Mouse (Mus musculus) thymus, adult 2 months (tissue): ENCODE data around the gene Il1rl2. TPM values are rescaled to one million over a fixed set of nuclear protein-coding genes. Genes with fewer than 3 reads are reported as not detected.

ENCODE experiments used
- DNase-seq: peaks from one replicate; pipeline ENCODE4 v3.0.0; 2021
- H3K27ac ChIP-seq: fragments of 200-500 bp; 2 replicates; pipeline ENCODE4 v1.5.1; 2012; ENCODE audit warnings: low read length, control low read depth; ENCODE audit not compliant: control insufficient read depth, insufficient read depth
- H3K27me3 ChIP-seq: fragments of 200-500 bp; 2 replicates; pipeline ENCODE4 v1.6.1; 2012; ENCODE audit warnings: mild to moderate bottlenecking, low read length, moderate library complexity, mixed read lengths; ENCODE audit not compliant: control insufficient read depth, insufficient read depth
- H3K36me3 ChIP-seq: fragments of 200-500 bp; 2 replicates; pipeline ENCODE4 v1.6.1; 2012; ENCODE audit warnings: mild to moderate bottlenecking, low read length, moderate library complexity; ENCODE audit not compliant: control insufficient read depth, insufficient read depth
- H3K4me1 ChIP-seq: fragments of 200-500 bp; replicated peaks from 2 replicates; pipeline ENCODE4 v1.6.1; 2012; ENCODE audit warnings: low read length; ENCODE audit not compliant: control insufficient read depth, insufficient read depth
- H3K4me3 ChIP-seq: fragments of 200-500 bp; 2 replicates; pipeline ENCODE4 v1.5.1; 2012; ENCODE audit warnings: mild to moderate bottlenecking, low read length, control low read depth, moderate library complexity; ENCODE audit not compliant: control insufficient read depth, insufficient read depth
- CTCF ChIP-seq: fragments of 200-500 bp; IDR thresholded peaks from 2 replicates; pipeline ENCODE4 v1.5.1; 2012; ENCODE audit warnings: mild to moderate bottlenecking, control low read depth, low read length, moderate library complexity, borderline replicate concordance; ENCODE audit not compliant: control insufficient read depth, poor library complexity, insufficient read depth; ENCODE audit errors: extremely low read depth
- POLR2A ChIP-seq: fragments of 200-500 bp; IDR thresholded peaks from 2 replicates; pipeline ENCODE4 v1.6.1; 2012; ENCODE audit warnings: mild to moderate bottlenecking, low read length, control low read depth, moderate library complexity; ENCODE audit not compliant: control insufficient read depth, poor library complexity, insufficient read depth; ENCODE audit errors: extremely low read depth
- WGBS: fragments of 180-500 bp; shearing (Covaris S2); methylation state at CpG from one replicate; pipeline ENCODE4 v1.1.7; 2018; 5-methylcytosine and 5-hydroxymethylcytosine counted together
- polyA plus RNA-seq: library from polyadenylated mRNA; depleted of rRNA; stranded (reverse); fragments of >200 nt; gene quantifications from 2 replicates; pipeline ENCODE4 v1.2.3, GENCODE M21; 2012

Il1rl2 gene
- polyA plus RNA-seq, 1 experiment, result 7.3 TPM

DNA sequence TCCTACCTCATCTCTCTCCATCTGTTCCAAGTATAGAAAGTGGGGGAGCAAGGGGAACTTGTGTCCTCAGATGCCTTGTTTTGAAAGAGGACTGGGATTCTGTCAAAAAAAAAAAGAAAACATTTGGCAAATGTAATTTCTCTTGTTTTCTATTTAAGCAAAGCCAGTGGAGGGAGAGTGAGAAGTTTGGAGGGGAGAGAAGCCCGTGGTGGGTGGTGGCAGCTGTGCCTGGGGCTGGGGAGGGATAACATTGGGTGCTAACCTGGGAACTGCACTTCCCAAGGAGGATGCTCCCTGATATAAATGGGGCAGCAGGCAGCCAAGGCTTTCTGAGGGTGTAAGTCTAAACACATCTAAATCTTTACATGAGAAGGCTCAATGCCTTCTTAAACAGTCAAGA, 37.2 kb downstream of the Il1rl2 start:
- H3K27ac ChIP-seq, result no peak overlapping the region
- H3K4me3 ChIP-seq, result no peak overlapping the region
- TF ChIP-seq CTCF (no peak), POLR2A (no peak)
- H3K36me3 ChIP-seq, result no peaks in the 10 kb centered on the region
- WGBS, result 90% methylated on average over 1 of the region's 1 CpGs
- H3K27me3 ChIP-seq, result no peaks in the 10 kb centered on the region
- no peak for DNase-seq
- H3K4me1 ChIP-seq, result no peaks in the 10 kb centered on the region

DNA sequence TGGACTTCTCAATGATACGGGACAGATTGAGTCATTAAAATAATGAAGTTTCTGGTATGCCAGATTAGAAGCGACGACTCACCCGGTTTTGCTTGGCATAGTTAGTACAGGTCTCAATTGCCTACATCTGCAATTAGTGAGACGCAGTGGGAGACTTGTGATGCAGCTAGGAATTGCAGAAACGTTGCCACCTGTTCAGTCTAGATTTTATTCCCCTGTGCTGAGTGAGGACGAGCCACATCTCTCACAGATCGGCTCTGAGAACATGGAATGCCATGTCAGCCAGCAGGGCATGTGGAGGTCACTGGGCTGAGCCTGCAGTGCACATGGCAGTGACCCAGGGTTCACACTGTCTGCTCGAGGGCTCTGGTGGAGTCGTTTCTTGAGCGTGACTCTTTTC, 38.4 kb downstream of the Il1rl2 start:
- no peak for DNase-seq
- H3K4me3 ChIP-seq, result no peak overlapping the region
- no peaks in the 10 kb centered on the region for H3K27me3 ChIP-seq
- WGBS, result 93% methylated on average over 11 of the region's 11 CpGs
- no peaks in the 10 kb centered on the region for H3K36me3 ChIP-seq
- no peaks in the 10 kb centered on the region for H3K4me1 ChIP-seq
- TF ChIP-seq CTCF (no peak), POLR2A (no peak)
- H3K27ac ChIP-seq, result no peak overlapping the region

DNA sequence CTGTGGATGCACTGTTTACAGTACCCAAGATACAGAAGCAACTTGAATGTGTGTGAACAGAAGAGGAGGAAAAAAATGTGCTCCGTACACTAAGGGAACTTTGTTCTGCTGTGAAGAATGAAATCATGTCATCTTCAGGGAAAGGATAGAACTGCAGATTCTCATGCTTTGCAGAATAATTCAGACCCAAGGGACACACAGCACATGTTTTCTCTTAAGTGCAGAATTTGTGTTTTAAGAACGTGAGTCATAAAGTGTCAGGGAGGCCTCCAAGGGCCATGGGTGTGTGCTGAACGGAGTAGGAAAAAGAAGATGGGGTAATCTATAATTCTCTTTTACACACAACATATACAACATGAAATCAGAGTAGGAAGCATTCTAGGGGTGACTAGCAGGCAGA, 48.5 kb downstream of the Il1rl2 start:
- H3K27ac ChIP-seq, result no peak overlapping the region
- no peaks in the 10 kb centered on the region for H3K36me3 ChIP-seq
- TF ChIP-seq CTCF, result no peak
- TF ChIP-seq POLR2A, result no peak
- no peaks in the 10 kb centered on the region for H3K27me3 ChIP-seq
- DNase-seq, result no peak
- WGBS, result 96% methylated on average over 3 of the region's 3 CpGs
- no peak overlapping the region for H3K4me3 ChIP-seq
- no peaks in the 10 kb centered on the region for H3K4me1 ChIP-seq

DNA sequence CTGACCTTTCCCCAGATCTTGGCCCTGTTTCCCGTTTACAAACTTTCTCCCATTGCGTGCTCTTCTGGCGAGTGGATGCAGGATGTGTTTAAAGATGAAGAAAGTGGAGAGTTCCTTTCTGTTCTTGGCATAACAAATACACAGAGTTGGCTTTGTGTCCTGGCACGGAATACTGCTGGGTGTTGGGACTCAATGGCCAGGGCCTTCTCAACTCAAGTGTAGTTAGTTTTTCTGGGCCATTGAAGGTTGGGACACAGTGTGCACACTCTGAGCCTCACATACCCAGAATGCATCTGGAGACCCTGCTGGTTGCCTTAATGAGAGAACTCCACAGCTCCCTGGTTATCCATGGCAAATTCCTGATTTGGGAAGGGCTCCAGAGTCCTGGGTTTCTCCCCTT, 50.7 kb downstream of the Il1rl2 start:
- H3K36me3 ChIP-seq, result no peaks in the 10 kb centered on the region
- 98% methylated on average over 4 of the region's 4 CpGs for WGBS
- TF ChIP-seq POLR2A, result no peak
- no peak for TF ChIP-seq CTCF
- H3K27me3 ChIP-seq, result no peaks in the 10 kb centered on the region
- no peak overlapping the region for H3K27ac ChIP-seq
- H3K4me3 ChIP-seq, result no peak overlapping the region
- no peak for DNase-seq
- H3K4me1 ChIP-seq, result no peaks in the 10 kb centered on the region

DNA sequence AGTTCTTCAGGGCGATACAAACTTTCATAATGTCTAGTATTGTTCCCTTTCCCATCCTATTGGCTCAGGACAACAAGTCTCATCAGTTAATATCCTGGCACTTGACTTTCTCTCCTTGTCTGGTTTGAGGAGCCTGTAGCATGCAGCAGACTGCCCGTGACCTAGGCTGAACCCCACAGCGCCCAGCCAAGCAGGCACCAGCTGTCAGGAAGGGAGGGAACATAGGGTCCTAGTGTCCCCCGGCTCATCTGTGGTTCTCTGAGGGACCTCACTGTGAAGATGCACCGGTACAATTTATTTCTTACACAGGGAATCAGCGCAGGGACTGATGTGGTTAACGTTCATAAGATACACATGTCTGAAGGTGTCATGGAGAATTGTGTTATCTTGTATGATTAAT, 52.3 kb downstream of the Il1rl2 start:
- no peaks in the 10 kb centered on the region for H3K36me3 ChIP-seq
- no peaks in the 10 kb centered on the region for H3K27me3 ChIP-seq
- peak; percentile 7 for DNase-seq
- peaks cover 5% of the 10 kb centered on the region for H3K4me1 ChIP-seq
- no peak overlapping the region for H3K27ac ChIP-seq
- no peak overlapping the region for H3K4me3 ChIP-seq
- 73% methylated on average over 7 of the region's 7 CpGs for WGBS
- TF ChIP-seq POLR2A (no peak), CTCF (no peak)

DNA sequence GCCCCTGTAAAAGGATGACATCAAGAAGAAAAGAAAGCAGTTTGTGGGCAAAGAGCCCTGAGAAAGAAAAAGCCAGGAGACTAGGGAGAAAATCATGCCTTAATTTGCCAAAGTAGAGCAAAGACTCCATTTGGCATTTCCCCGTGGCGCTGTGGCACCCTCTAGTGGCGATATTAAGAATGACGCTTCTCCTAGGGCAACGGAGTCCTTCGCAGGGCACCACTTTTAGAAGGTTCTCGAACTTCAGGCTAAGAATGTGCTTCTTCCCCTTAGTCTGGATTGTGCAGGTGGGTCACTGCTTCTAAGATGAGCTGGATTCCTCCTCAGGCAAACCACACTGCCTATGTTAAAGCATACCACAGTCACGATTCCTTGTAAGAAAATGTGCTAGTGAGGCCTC, 54.4 kb downstream of the Il1rl2 start:
- WGBS, result 15% methylated on average over 8 of the region's 8 CpGs

DNA sequence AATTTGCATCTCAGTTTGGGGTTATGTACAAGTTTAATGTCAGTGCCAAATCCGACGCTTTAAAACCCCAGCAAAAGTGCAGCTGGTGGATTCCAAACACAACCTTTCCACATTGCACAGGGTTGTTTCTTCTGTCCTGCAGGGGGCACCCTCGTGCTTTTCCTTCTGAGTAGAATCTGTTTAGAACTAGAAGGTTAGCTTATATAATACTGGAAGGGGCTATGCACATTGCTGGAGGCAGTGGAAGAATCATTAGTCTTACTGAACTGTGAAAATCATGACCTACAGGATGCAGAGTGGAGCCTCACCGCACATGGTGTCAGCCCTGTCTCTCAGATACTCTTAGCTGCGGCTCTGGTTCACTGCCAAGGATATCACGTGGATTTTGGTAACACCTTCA, 55.7 kb downstream of the Il1rl2 start:
- Histone ChIP-seq H3K4me1 (peaks cover 9% of the 10 kb centered on the region), H3K36me3 (no peaks in the 10 kb centered on the region), H3K4me3 (no peak overlapping the region), H3K27ac (no peak overlapping the region), H3K27me3 (no peaks in the 10 kb centered on the region)
- 42% methylated on average over 6 of the region's 6 CpGs for WGBS
- peak; percentile 73 for DNase-seq
- TF ChIP-seq POLR2A (no peak), CTCF (no peak)

More for the DNA sequence above, 54.4 kb downstream of the Il1rl2 start:
- TF ChIP-seq CTCF, result no peak
- no peak for TF ChIP-seq POLR2A
- peak; percentile 56 for DNase-seq
- no peak overlapping the region for H3K27ac ChIP-seq
- peaks cover 9% of the 10 kb centered on the region for H3K4me1 ChIP-seq
- no peak overlapping the region for H3K4me3 ChIP-seq
- no peaks in the 10 kb centered on the region for H3K27me3 ChIP-seq
- no peaks in the 10 kb centered on the region for H3K36me3 ChIP-seq
